Mouse (Mus musculus): ENCODE measurements around the gene Cntln. TPM values are rescaled to one million over a fixed set of nuclear protein-coding genes. Genes with fewer than 3 reads are reported as not detected.

Cntln gene
- polyA plus RNA-seq, 1 experiment = 1.7 TPM

DNA sequence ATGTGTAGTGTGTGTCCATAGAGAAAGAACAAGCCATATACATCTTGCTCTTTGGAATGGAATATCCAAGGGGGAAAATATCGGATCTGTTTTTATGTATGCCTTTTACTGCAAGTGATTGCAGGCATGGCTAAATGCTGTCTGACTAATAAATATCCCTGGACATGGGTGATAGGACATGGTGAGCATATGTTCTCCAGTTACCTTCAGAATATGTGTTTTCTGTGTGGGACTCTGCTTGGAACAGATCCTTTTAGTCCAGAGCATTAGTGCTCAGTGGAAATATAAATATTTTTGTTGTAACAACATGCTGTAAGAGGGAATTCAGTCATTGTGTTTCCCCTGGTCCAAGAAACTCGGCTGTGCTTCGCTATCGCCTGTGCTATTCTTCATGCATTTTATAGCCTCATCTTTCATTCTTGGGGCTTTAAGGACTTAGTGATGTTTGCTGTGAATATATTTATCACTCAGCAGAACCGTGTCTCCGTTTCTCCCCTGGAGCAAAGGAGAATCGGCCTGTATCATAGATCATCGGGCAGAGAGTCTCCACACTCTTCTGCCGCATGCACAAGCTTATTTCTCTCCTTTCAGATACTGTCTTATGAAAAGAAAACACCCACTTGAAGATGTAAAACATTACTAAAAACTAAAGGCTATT is 294.4 kb downstream of the Cntln start:
- H3K27ac ChIP-seq (ENCODE audit: control insufficient read depth, insufficient read depth, low read length) = no peak overlapping the region
- TF ChIP-seq CTCF (IDR thresholded peaks at IDR 0.05; ENCODE audit: borderline replicate concordance, control insufficient read depth, extremely low read depth, insufficient read depth, low read length, poor library complexity) = no peak
- no peak for TF ChIP-seq POLR2A (IDR thresholded peaks at IDR 0.05; ENCODE audit: control insufficient read depth, extremely low read depth, insufficient read depth, low read length, poor library complexity)
- H3K36me3 ChIP-seq (ENCODE audit: control insufficient read depth, insufficient read depth, low read length) = no peaks in the 10 kb centered on the region
- WGBS = 94% methylated on average over 9 of the region's 9 CpGs
- H3K4me1 ChIP-seq (replicated peaks; ENCODE audit: control insufficient read depth, insufficient read depth, low read length) = no peaks in the 10 kb centered on the region
- no peak for DNase-seq
- no peaks in the 10 kb centered on the region for H3K27me3 ChIP-seq (ENCODE audit: control insufficient read depth, insufficient read depth, low read length)
- no peak overlapping the region for H3K4me3 ChIP-seq (ENCODE audit: control insufficient read depth, insufficient read depth, low read length)

Other genes starting within 250 kb of the Cntln start
- gene Bnc2, start 209.0 kb upstream of the Cntln start, polyA plus RNA-seq (2012; rRNA removed) = 1.2 and 1.8 TPM in 2 replicates

All from thymus, adult 2 months (tissue).